ENCODE assay signal across 9 mouse cellular contexts in genomic region chr12:52835291-52835742, GRCm38 (mm10).
A peak's percentile ranks its signal among the peaks of the same experiment; 100 is the strongest.
DNase-seq lines count a peak whose midpoint lies in the region; ATAC-seq lines count a peak whose summit lies in the region.
"Had no signal": no experiment of that assay in that cellular context is flagged by ENCODE, and none has a peak within 500 bp of the region (broad histone marks: within the 10 kb centered on the region; RNA-seq: fewer than 3 reads in every experiment).

No protein-coding gene starts in this region.

- DNase-seq in heart, adult 9 months (ENCODE audit: low spot score in 2 of 2): peak; percentile 14 to 24
- no peak for DNase-seq in heart, adult 8-10 months (ENCODE audit: low spot score)
- DNase-seq in cerebellum, postnatal 10 days: peak; percentile 39 to 47
- DNase-seq in midbrain, embryonic 14.5 days: peak; percentile 76
- no peak for DNase-seq in left cerebral cortex, postnatal 10 days (ENCODE audit: extremely low spot score in 1 of 2, low spot score in 2 of 2)
- no peak for DNase-seq in yolk sac, embryonic 10.5 days (ENCODE audit: low spot score)
- no peak for DNase-seq in spleen, adult 12 weeks (ENCODE audit: low spot score)

- intact Hi-C loops in left cerebral cortex, postnatal 10 days (cut with DNase I): loop anchor here (5.0 to 10.0 kb wide), 3 partner anchors 57 to 821 kb away; partner anchors contain the start of gene Arhgap5

- peak overlapping the region; percentile 77 for H3K27ac ChIP-seq in heart, embryonic 16.5 days (ENCODE audit: low read length)
- H3K27ac ChIP-seq in midbrain, embryonic 14.5 days (replicated peaks; ENCODE audit: low read depth, low read length): peak overlapping the region; percentile 60
- H3K27ac ChIP-seq: liver, embryonic 15.5 days had no signal

- H3K4me1 ChIP-seq in heart, embryonic 16.5 days (ENCODE audit: control insufficient read depth, insufficient read depth, low read length): peaks cover 24% of the 10 kb centered on the region
- peaks cover 36% of the 10 kb centered on the region for H3K4me1 ChIP-seq in midbrain, embryonic 14.5 days (ENCODE audit: control insufficient read depth, insufficient read depth, low read length)

- no peaks in the 10 kb centered on the region for H3K9me3 ChIP-seq in heart, embryonic 16.5 days (replicated peaks; ENCODE audit: control insufficient read depth, low read length)
- H3K9me3 ChIP-seq in midbrain, embryonic 14.5 days (ENCODE audit: control insufficient read depth, low read length): no peaks in the 10 kb centered on the region
- H3K9me3 ChIP-seq: liver, embryonic 15.5 days had no signal

- ATAC-seq in heart, embryonic 16.5 days (replicated peaks; ENCODE audit: extremely low read depth, insufficient read depth, low FRiP score): peak; percentile 54; the same call in 1 of the 2 replicates
- peak; percentile 65 for ATAC-seq in midbrain, embryonic 14.5 days (ENCODE audit: low FRiP score, low TSS enrichment)

- no peaks in the 10 kb centered on the region for H3K36me3 ChIP-seq in heart, embryonic 16.5 days (ENCODE audit: control insufficient read depth, insufficient read depth)
- peaks cover 4% of the 10 kb centered on the region; the same call in 1 of the 2 replicates for H3K36me3 ChIP-seq in midbrain, embryonic 14.5 days (ENCODE audit: control insufficient read depth, insufficient read depth, low read length)
- H3K36me3 ChIP-seq: liver, embryonic 15.5 days had no signal

- no peak overlapping the region for H3K9ac ChIP-seq in heart, embryonic 16.5 days (ENCODE audit: low read length)
- no peak overlapping the region for H3K9ac ChIP-seq in midbrain, embryonic 14.5 days (replicated peaks; ENCODE audit: low read length)
- H3K9ac ChIP-seq: liver, embryonic 15.5 days had no signal

- H3K4me2 ChIP-seq in heart, embryonic 16.5 days (ENCODE audit: low read depth, low read length): peak overlapping the region; percentile 26; the same call in 1 of the 2 replicates
- H3K4me2 ChIP-seq in midbrain, embryonic 14.5 days (ENCODE audit: low read length): no peak overlapping the region; the same call in 1 of the 2 replicates
- H3K4me2 ChIP-seq: liver, embryonic 15.5 days had no signal

- H3K27me3 ChIP-seq in heart, embryonic 16.5 days (ENCODE audit: control insufficient read depth, insufficient read depth, low read length): no peaks in the 10 kb centered on the region
- H3K27me3 ChIP-seq in midbrain, embryonic 14.5 days (ENCODE audit: control insufficient read depth, insufficient read depth, low read length): no peaks in the 10 kb centered on the region
- H3K27me3 ChIP-seq: liver, embryonic 15.5 days had no signal

- 42% methylated on average over 6 of the region's 6 CpGs for WGBS in heart, embryonic 16.5 days
- 8% methylated on average over 6 of the region's 6 CpGs for WGBS in midbrain, embryonic 14.5 days

- no peak overlapping the region for H3K4me3 ChIP-seq in heart, embryonic 16.5 days (ENCODE audit: low read length)
- no peak overlapping the region for H3K4me3 ChIP-seq in midbrain, embryonic 14.5 days (replicated peaks; ENCODE audit: low read depth, low read length)
- H3K4me3 ChIP-seq: liver, embryonic 15.5 days had no signal

Comparison
In these comparisons a context has a peak if more than half of its experiments do, and no peak if none do; other contexts are left out.
1. DNase-seq: peak in heart, adult 9 months (2 of 2), cerebellum, postnatal 10 days (2 of 2) and midbrain, embryonic 14.5 days (single experiment); none in heart, adult 8-10 months (single experiment), left cerebral cortex, postnatal 10 days (0 of 2), yolk sac, embryonic 10.5 days (single experiment) and spleen, adult 12 weeks (single experiment).